Mouse (Mus musculus): ENCODE data around the gene Mmp8. TPM values are rescaled to one million over a fixed set of nuclear protein-coding genes. Genes with fewer than 3 reads are reported as not detected.

The Mmp8 gene
- polyA plus RNA-seq (2017; shearing (Covaris generic)): under 1 TPM in 1 of 2 experiments, not detected in 1; 0.19 TPM

GRCm38 (mm10) chr9:7558221-7559017 lies at the start of gene Mmp8:
Gene Mmp8, plus strand, starts transcription at chr9:7558456.
- ATAC-seq: no peak

- peak; percentile 89 for ATAC-seq
These were observed 48.5 kb upstream of the Mmp8 start for GRCm38 (mm10) chr9:7509619-7510233.

GRCm38 (mm10) chr9:7517944-7518571 lies 40.2 kb upstream of the Mmp8 start:
- ATAC-seq: no peak

- no peak for ATAC-seq
These were observed 31.9 kb upstream of the Mmp8 start for GRCm38 (mm10) chr9:7526255-7526940.

- ATAC-seq: no peak
These were observed 15.5 kb upstream of the Mmp8 start for GRCm38 (mm10) chr9:7542763-7543162.

GRCm38 (mm10) chr9:7544923-7545457 lies 13.3 kb upstream of the Mmp8 start:
- ATAC-seq: no peak

- ATAC-seq: no peak
These were observed 12.8 kb upstream of the Mmp8 start for GRCm38 (mm10) chr9:7545471-7545870.

GRCm38 (mm10) chr9:7545920-7546319 lies 12.3 kb upstream of the Mmp8 start:
- no peak for ATAC-seq

GRCm38 (mm10) chr9:7551943-7552342 lies 6.3 kb upstream of the Mmp8 start:
- ATAC-seq: no peak

GRCm38 (mm10) chr9:7553536-7553935 lies 4.7 kb upstream of the Mmp8 start:
- ATAC-seq: peak; percentile 89

GRCm38 (mm10) chr9:7554382-7554781 lies 3.9 kb upstream of the Mmp8 start:
- peak; percentile 46 for ATAC-seq

GRCm38 (mm10) chr9:7560026-7560425 lies 1.8 kb downstream of the Mmp8 start:
- ATAC-seq: no peak

- no peak for ATAC-seq
These were observed 9.1 kb downstream of the Mmp8 start for GRCm38 (mm10) chr9:7567376-7567775.

GRCm38 (mm10) chr9:7567923-7568322 lies 9.7 kb downstream of the Mmp8 start:
- no peak for ATAC-seq

- ATAC-seq: no peak
These were observed 12.2 kb downstream of the Mmp8 start for GRCm38 (mm10) chr9:7570485-7570884.

GRCm38 (mm10) chr9:7571162-7571561 lies 12.9 kb downstream of the Mmp8 start, which contains the start of gene Mmp27:
Gene Mmp27, plus strand, starts transcription at chr9:7571396.
- ATAC-seq: no peak

- ATAC-seq: peak; percentile 40
These were observed 13.9 kb downstream of the Mmp8 start for GRCm38 (mm10) chr9:7572188-7572587.

GRCm38 (mm10) chr9:7572663-7573308 lies 14.5 kb downstream of the Mmp8 start:
- ATAC-seq: peak; percentile 43

- ATAC-seq: no peak
These were observed 17.3 kb downstream of the Mmp8 start for GRCm38 (mm10) chr9:7575526-7575925.

GRCm38 (mm10) chr9:7577371-7577770 lies 19.1 kb downstream of the Mmp8 start:
- no peak for ATAC-seq

GRCm38 (mm10) chr9:7590063-7590462 lies 31.8 kb downstream of the Mmp8 start:
- no peak for ATAC-seq

- no peak for ATAC-seq
These were observed 35.1 kb downstream of the Mmp8 start for GRCm38 (mm10) chr9:7593272-7593812.
